Mouse (Mus musculus): Measurements from ENCODE around the gene Rnf41. TPM values are rescaled to one million over a fixed set of nuclear protein-coding genes. Genes with fewer than 3 reads are reported as not detected.

Rnf41 gene
- total RNA-seq, 2 experiments from 2014 or later = 20.9 to 21.0 TPM

DNA sequence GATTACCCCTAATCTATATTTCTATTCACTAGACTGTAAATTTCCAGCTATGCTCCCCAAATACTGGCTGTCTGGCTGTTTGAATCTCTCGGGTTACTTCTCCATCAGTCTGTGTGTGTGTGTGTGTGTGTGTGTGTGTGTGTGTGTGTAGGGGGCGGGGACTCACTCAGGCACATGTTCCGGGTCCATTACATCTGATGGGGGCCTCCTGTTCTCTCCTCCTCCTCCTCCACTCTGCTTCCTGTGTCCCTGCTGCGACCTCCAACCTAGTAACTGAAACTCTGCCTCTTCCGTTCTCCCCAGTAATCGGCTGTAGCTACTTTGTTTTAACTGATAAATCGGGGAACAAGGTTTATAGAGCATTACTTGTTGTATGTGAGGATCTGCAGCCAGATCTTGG is 13.1 kb downstream of the Rnf41 start:
- ATAC-seq (replicated peaks; ENCODE audit: poor library complexity) = peak; percentile 98

DNA sequence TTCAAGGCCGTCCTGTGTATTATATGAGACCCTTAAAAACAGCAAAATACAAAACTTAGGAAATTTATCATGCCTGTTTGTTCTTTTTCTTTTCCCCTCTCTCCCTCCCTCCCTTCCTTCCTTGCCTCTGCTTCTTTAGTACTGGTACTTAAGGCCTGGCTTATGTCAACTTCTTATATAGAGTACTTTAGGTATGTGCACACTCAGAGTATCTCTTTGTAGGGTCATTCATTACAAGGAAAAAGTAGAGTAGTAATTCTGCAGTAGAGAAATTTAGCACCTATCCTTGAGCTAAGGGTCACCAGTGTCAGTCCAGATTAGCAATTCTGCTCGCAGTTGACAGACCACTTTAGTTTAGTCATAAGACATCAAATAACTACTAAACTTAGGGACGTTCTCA is 13.8 kb downstream of the Rnf41 start:
- no peak for ATAC-seq (replicated peaks; ENCODE audit: poor library complexity)

DNA sequence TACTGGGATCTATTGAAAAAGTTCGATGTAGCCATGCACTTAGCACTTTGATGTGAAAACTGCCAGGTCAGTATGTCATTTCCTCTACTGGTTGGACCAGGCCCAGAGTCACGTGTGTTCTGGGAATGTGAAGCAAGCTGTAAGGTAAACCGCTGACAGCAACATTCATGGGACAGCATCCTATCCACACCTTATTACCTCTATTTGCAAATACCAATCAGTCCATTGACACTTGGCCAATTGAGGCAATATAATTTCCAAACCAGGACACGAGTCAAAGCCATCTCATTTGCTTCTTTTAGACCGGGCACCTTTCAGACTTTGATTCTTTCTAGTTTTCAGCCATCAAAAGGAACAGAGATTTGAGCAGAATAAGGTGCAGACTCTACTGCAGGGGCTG is 17.6 kb downstream of the Rnf41 start:
- ATAC-seq (replicated peaks; ENCODE audit: poor library complexity) = no peak

DNA sequence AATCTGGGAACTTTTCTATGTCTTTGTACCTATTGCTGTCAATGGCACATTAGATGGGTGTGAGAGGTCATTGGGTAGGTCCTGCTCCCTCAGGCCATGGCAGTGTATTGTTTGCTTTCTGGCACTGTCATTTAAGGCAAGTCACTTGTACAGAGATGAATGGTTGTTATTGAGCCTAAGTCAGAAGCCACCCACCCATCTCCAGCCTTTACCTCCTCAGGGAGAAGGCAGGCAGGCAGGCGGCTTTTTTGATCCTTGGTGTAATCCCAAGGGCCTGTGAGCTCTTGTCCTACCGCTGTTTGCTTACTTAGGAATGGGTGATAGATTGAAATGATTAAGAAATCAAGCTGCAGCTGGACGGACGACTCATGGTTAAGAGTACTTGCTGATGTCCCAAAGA is 18.0 kb downstream of the Rnf41 start:
- ATAC-seq (replicated peaks; ENCODE audit: poor library complexity) = no peak

DNA sequence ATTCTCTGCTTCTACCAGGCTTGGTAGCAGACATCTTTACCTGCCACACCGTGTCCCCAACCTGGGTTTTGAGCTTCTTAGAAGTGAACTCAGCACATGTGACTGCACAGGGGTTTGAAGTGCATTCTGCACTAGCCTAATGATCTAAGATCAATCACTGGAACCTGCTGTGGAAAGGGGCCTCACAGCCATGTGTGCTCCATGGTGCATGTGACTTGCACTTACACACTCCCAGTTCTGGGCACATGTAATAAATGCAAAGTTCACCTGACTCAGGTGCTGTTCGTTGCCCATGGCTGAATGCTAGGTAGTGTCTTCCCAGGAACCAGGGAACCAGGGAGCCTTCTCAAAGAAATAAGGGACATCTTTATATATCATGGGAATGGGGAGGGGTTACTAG is 22.0 kb downstream of the Rnf41 start:
- ATAC-seq (replicated peaks; ENCODE audit: poor library complexity) = no peak

DNA sequence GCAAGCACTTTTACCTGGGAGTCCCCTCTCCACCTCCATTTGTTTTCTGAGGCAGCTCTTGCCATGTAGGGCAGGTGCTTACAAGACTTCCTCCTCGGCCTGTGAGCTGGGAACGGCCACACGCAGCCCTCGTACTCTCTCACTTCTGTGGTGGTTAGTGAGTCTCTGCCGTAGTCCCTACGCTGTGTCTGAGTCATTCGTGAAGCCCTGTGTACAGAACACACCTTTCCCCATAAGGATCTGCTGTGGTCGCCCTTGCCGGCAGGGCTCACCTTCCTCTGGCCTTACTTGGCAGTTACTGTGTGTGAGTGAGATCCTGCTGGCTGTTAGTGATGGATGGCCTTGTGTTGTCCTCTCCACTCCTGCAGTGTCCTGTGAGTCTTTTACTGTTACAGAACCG is 23.2 kb downstream of the Rnf41 start:
- no peak; the same call in 1 of the 2 replicates for ATAC-seq (replicated peaks; ENCODE audit: poor library complexity)

DNA sequence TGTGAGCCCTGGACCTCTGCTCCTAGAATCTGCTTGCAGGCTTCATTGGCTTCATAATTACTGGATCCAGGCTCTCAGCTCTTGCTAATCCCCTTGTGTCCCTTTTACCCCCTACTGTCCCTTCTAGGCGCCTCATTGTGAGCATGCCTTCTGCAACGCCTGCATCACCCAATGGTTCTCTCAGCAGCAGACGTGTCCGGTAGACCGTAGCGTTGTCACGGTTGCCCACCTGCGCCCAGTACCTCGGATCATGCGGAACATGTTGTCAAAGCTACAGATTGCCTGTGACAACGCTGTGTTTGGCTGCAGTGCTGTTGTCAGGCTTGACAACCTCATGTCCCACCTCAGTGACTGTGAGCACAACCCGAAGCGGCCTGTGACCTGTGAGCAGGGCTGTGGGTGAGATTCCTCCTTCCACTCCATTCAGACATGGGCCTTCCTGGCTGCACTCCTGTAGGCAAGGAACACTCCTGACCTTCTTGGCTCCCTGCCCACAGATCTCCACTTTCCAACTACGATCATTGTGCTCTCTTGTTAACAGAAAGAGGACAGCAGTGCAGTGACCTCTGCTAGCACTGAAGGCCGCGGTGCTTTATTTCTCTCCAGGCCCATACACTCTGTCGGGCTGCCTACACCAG is 23.8 kb downstream of the Rnf41 start:
- ATAC-seq (replicated peaks; ENCODE audit: poor library complexity) = no peak

DNA sequence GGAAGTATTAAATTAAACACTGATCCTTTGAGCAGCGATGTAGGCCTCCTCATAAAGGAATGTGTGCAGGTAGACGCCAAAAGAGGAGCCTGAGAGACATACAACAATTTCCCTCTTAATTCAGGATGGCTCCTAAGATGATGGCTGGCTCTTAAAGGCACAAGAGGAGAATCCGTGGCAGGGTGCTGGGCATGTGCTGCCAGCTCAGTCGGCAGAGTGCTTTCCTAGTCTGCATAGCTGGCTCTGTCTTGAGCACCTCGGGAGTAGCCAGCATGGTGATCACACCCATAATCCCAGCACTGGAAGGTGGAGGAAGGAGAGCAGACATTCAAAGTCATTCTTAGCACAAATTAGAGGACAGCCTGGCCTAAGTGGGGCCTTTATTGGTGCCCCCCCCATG is 24.4 kb downstream of the Rnf41 start:
- ATAC-seq (replicated peaks; ENCODE audit: poor library complexity) = no peak

DNA sequence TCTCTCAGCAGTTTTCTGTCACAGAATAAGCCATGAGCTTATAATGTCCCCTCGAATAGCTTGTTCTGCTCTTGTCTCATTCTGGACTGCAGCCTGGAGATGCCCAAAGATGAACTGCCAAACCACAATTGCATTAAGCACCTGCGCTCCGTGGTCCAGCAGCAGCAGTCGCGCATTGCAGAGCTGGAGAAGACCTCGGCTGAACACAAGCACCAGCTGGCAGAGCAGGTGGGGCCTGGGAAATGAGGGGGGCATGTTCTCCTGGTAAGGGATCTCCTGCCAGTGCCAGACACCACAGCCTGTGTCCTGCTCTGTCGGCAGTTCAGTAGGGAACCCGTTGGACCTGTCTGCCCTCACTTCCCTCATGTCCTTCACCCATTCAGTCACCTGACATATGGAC is 24.9 kb downstream of the Rnf41 start:
- no peak for ATAC-seq (replicated peaks; ENCODE audit: poor library complexity)

DNA sequence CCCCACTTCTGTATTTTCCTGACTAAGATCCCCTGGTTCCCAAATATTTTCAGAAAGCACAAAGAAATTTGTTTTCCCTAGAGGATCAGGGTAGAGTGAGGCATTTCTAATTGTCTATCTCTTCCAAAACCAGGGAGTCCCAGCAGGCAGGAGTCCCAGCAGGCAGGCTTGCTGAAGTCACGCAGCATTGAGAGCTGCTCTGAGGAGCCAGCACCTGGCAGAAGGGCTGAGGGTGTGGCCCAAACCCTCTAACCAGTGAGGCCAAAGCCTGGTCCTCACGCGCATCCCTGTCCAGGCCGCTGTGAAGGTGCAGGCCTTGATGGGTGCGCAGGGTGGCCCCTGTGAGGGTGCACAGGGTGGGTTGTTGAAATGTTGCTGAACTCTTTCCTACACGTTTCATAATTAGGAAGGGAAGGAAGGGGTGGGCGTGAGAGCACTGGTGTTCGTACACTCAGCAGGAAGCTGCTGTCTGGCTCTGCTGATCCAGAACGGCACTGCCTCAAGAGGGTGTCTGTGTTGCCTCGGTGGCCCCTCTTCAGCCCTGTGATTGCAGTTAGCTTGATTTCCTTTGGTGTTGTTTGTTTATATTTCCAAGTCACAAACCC is 27.3 kb downstream of the Rnf41 start:
- peak; percentile 53 for ATAC-seq (replicated peaks; ENCODE audit: poor library complexity)

DNA sequence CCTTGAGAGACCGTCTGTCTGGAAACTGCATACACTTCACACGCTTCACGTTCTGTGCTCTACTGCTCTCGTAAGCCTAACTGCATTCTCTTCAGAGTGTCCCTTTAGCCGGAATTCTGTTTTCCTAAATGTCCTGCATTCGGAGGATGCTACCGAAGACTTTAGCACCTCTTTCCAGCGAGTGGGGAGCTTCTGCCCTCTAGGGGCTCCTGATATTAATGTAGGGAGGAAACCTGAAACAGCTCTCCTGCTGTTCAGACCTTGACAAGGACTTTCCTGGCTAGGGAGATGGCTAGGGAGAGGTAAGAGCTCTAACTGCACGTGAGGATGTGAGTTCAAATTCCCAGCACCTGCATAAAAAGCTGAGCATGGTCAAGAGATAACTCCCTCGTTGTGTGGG is 28.9 kb downstream of the Rnf41 start:
- peak; percentile 55; the same call in 1 of the 2 replicates for ATAC-seq (replicated peaks; ENCODE audit: poor library complexity)

DNA sequence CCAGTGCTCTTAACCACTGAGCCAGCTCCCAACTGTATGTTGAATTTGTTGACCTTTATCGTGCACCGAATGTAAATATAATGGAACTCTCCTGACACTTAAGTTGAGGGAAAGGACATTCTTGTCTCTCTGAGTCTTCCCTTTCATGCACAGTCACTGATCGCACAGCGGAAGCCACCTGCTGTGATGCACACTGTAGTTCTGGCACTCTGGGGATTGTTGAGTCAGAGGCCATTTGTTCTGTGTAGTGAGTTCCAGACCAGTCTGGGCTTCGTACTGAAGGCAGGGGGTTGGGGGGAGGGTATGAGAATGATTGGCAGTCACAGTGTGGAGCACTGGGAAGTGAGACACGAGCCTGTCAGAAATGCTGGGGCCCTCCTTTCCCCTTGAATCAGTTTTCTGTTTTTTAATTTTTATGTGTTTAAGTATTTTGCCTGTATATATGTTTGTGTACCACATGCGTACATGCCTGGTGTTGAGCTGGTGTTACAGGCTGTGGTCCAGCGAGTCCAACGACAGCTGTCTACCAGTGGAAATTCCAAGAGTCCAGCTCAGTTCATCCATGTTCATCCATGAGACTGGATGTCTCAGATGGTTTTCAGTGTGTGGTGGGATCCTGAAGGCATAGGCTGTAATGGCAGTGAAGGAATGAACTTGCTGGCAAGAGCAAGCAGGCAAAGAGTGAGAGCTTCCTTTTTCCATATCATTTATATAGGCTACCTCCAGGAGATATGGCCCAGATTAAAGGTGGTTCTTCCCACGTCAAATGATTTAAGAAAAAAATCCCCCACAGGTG is 30.1 kb downstream of the Rnf41 start:
- ATAC-seq (replicated peaks; ENCODE audit: poor library complexity) = no peak

DNA sequence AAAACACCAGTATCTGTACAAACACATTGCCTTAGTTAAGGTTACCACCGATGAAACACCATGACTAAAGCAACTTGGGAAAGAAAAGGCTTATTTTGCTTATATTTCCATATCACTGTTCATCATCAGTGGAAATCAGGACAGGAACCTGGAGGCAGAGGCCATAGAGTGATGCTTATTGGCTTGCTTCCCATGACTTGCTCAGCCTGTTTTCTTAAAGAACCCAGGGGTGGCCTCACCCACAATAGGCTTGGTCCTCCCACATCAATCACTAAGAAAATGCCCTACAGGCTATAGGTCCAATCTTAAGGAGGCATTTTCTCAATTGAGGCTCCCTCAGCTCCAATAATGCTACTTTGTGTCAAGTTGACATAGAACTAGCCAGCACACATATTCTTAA is 31.3 kb downstream of the Rnf41 start:
- no peak for ATAC-seq (replicated peaks; ENCODE audit: poor library complexity)

DNA sequence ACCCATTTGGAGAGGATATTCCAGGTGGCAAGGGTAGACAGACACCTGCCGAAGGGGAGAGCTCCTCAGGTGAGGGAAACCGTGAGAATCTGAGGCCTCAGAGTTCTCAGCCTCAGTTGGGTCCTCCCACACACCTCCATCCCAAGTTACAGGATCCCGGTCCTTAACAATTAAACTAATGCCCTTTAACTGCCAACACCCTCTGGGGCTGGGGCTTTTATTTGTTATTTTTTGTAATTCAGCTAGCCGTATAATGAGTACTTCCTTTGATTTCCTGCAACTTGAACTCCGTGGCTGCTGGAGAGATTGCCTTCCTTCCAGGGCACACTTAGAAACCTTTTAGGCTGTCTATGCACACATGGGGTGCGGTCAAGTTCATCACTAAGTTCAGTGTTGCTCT is 32.9 kb downstream of the Rnf41 start:
- ATAC-seq (replicated peaks; ENCODE audit: poor library complexity) = peak; percentile 43

DNA sequence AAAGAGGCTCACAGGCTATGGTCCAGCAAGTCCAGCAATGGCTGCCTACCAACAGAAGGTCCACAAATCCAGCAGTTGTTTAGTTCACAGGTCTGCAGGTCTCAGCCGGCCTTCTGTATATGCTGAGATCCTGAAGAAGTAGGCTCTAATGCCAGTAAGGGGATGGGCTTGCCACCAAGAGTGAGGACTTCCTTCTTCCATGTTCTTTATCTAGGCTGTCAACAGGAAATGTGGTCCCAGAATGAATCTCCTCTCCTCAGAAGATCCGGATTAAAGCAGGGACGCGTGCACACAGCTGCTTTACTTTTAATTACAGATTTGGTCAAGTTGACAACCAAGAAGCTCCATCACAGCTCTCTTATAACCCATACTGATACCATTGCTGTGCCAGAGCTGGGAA is 34.0 kb downstream of the Rnf41 start:
- ATAC-seq (replicated peaks; ENCODE audit: poor library complexity) = peak; percentile 38

DNA sequence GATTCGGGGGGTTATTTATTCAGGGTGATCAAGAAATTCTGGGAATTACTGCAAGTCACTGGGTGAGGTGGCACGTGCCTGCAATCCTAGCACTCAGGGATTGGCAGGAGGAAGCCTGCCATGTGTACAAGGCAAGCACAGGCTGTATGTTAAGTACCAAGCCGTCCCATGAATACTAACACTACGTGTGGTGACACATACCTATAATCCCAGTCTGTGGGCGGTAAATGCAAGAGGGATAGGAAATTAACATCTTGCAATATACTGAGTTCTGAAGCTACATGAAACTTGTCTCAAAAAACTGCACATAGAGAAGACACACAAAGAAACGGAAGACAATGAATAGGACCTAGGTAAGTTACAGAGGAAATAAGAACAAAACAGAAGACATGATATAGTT is 39.6 kb downstream of the Rnf41 start:
- no peak for ATAC-seq (replicated peaks; ENCODE audit: poor library complexity)

DNA sequence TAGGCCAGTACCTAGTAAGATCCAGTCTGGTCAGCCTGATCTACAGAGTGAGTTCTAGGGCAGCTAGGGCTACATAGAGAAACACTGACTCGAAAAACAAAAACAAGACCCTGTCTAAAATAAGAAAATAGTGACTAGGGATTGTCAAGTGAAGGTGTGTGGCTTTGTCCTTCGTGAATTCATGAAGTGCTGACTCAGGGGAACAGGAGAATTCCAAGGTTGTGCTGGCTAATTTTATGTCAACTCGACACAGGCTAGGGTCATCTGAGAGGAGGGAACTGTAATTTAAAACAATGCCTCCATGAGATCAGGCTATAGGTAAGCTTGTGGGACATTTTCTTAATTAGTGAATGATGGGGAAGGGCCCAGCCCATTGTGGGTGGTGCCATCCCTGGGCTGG is 43.0 kb downstream of the Rnf41 start:
- no peak for ATAC-seq (replicated peaks; ENCODE audit: poor library complexity)

DNA sequence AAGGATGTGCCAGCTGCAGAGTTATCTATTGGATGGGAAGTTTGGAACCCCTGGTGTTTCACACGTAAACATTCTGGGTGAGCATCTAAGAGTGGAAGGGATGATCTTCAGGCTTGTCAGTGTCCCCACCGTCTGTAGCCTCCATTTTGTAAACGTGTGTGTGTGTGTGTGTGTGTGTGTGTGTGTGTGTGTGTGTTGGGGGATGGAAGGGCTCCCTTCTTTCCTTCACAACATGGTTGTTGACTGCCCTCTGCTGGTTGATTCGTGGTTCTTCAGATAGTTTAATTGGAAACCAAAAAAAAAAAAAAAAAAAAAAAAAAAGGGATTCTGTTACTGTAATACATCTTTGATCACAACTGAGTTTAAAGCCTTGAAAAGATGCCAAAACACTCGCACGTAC is 43.8 kb downstream of the Rnf41 start:
- ATAC-seq (replicated peaks; ENCODE audit: poor library complexity) = peak; percentile 60

DNA sequence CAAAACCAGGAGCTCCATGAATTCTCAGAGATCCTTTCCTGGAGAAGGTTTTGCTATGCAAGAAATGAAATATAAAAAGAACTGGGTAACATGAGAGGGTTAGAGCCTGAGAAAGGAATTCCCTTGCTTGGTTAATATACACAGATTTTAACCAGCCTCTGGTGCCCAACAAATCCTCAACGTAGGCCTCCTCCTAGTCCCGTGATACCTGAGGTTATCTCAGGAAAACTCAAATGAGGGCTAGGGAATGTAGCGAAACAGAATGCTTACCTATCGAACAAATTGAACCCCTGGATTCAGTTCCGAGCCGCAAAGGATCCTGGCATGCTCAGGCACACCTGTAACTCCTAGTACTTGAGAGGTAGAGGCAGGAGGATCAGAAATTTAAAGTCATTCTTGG is 46.2 kb downstream of the Rnf41 start:
- no peak for ATAC-seq (replicated peaks; ENCODE audit: poor library complexity)

DNA sequence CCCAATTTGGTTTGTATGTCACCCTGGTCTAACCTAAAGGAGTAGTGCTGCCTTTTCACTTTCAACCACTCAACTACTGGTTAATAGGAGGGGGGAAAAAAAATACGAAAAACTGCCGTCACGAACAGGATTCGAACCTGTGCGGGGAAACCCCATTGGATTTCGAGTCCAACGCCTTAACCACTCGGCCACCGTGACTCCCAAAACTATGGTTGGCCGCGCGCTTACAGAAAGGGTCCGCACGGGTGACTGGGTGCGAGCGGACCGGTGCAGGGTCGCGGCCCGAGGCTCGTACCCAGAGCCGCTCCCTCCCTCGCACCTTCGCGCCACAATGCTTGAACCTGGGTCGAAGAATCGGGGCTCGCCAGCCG is 46.9 kb downstream of the Rnf41 start:
- peak; percentile 69 for ATAC-seq (replicated peaks; ENCODE audit: poor library complexity)

DNA sequence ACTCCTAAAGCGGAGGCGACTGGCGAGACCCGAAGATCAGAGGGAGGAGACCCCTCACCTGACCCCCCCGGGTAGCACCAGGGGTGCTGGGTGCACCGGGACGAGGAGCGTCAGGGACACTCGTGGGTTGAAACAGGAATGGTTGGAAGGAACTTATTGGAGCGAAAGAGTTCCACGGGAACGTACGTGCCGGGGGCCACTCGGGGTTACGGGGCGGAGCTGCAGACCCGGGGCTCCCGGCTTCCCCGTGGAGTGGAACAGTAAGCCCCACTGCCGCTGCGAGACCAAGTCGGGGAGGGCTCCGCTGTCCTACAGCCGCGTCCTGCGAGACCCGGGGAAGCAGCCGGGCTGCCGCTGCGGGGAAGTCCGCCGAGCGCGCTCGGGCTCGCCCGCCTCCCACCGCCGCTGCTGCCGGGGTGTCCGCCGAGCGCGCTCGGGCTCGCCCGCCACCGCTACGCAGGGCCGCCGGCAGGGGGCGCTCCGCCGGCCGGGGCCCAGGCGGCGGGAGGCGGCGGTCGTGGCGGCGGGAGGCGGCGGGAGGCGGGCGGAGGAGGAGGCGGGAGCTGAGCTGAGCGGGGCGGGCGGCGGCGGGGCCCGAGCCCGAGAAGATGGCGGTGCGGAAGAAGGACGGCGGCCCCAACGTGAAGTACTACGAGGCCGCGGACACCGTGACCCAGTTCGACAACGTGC is 47.4 kb downstream of the Rnf41 start, which contains the start of gene Smarcc2:
TSS of gene Smarcc2 (plus strand) at position 530 of the 690 bp plus-strand sequence.
- peak; percentile 65 for ATAC-seq (replicated peaks; ENCODE audit: poor library complexity)
